Mouse (Mus musculus) c-Kit-positive CD71-positive TER-119-negative erythroid progenitor cells, embryonic 14.5 days (primary cell): ENCODE measurements around the gene Gm4756.
"Not testable (repeated sequence)": the region's sequence is repeated elsewhere in the genome, so short reads cannot be mapped to it uniquely, and the experiment has no call there.

Experiments used
- DNase-seq: peaks from one replicate; pipeline ENCODE4 v3.0.0-alpha.2; 2013; ENCODE audit warnings: low read depth

The Gm4756 gene

GRCm38 (mm10) chr12:72648921-72649320, 540 bp downstream of the Gm4756 start:
- no peak for DNase-seq

GRCm38 (mm10) chr12:72638025-72638424, 11.4 kb downstream of the Gm4756 start:
- no peak for DNase-seq

- no peak for DNase-seq
Measured at GRCm38 (mm10) chr12:72628751-72629150, 20.7 kb downstream of the Gm4756 start.

GRCm38 (mm10) chr12:72622853-72623496, 26.5 kb downstream of the Gm4756 start:
- DNase-seq: peak; percentile 7

GRCm38 (mm10) chr12:72621441-72621840, 28.0 kb downstream of the Gm4756 start:
- no peak for DNase-seq

GRCm38 (mm10) chr12:72620856-72621255, 28.6 kb downstream of the Gm4756 start:
- DNase-seq: no peak

GRCm38 (mm10) chr12:72612053-72612452, 37.4 kb downstream of the Gm4756 start:
- no peak for DNase-seq

GRCm38 (mm10) chr12:72598731-72599130, 50.7 kb downstream of the Gm4756 start:
- not testable (repeated sequence) for DNase-seq

- DNase-seq: no peak
Measured at GRCm38 (mm10) chr12:72594001-72594400, 55.5 kb downstream of the Gm4756 start.

GRCm38 (mm10) chr12:72592991-72593390, 56.5 kb downstream of the Gm4756 start:
- DNase-seq: no peak

- DNase-seq: no peak
Measured at GRCm38 (mm10) chr12:72585339-72585738, 64.1 kb downstream of the Gm4756 start.

- DNase-seq: no peak
Measured at GRCm38 (mm10) chr12:72583099-72583498, 66.4 kb downstream of the Gm4756 start.

- no peak for DNase-seq
Measured at GRCm38 (mm10) chr12:72582021-72582420, 67.4 kb downstream of the Gm4756 start.

- no peak for DNase-seq
Measured at GRCm38 (mm10) chr12:72564281-72564795, 85.1 kb downstream of the Gm4756 start.

GRCm38 (mm10) chr12:72554347-72554746, 95.1 kb downstream of the Gm4756 start:
- no peak for DNase-seq

GRCm38 (mm10) chr12:72538571-72538970, 110.9 kb downstream of the Gm4756 start:
- DNase-seq: no peak

- peak; percentile 91 for DNase-seq
Measured at GRCm38 (mm10) chr12:72536021-72536597, 113.4 kb downstream of the Gm4756 start, which contains the start of gene Pcnx4. Gene Pcnx4, plus strand, starts transcription at chr12:72536383.

- DNase-seq: no peak
Measured at GRCm38 (mm10) chr12:72535599-72535998, 113.9 kb downstream of the Gm4756 start.

GRCm38 (mm10) chr12:72533986-72534385, 115.5 kb downstream of the Gm4756 start:
- DNase-seq: no peak

GRCm38 (mm10) chr12:72532303-72532702, 117.2 kb downstream of the Gm4756 start:
- no peak for DNase-seq
